Mouse (Mus musculus): ENCODE results near the gene Hoxb4. TPM values are rescaled to one million over a fixed set of nuclear protein-coding genes. Genes with fewer than 3 reads are reported as not detected.

Gene Hoxb4
- total and polyA plus RNA-seq, 3 experiments, result 2.7 to 5.5 (median 3.3) TPM

DNA sequence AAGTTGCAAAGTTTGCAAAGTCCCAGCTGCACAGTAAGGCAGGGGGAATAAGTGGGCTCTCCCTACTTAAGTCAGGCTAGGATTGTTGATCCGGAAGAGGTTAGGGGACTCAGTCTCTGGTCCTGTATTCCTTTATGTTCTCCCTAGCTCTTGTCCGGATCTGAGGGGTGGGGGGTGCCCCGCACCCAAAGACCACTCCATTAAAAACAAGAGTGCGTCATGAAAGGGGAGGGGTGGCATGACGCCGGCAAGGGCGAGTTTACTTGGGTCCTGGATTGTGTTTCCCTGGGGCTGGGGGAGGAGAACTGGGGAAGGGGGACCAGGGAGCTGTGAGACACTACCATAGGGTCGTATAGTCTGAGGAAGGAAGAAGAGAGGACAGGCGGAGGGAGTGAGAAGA lies 18.3 kb upstream of the Hoxb4 start:
- no peak overlapping the region for H3K27ac ChIP-seq (ENCODE audit: insufficient read depth, low read depth)
- no peak for DNase-seq (ENCODE audit: extremely low read depth)
- no peak overlapping the region for H3K9ac ChIP-seq (ENCODE audit: insufficient read depth, low read depth)
- peaks cover 33% of the 10 kb centered on the region for H3K9me3 ChIP-seq (replicated peaks; ENCODE audit: low read length)
- in situ Hi-C loops (cut with MboI; ENCODE audit: low pct_ligation_motif_present, low pct_unique_long_range_greater_than_20kb, low sequenced_read_pairs) (loop anchor here (10.0 to 25.0 kb wide), 2 partner anchors 238 to 565 kb away; no protein-coding TSS in a partner anchor), dilution Hi-C loops (cut with MboI; ENCODE audit: extremely low pct_ligation_motif_present, extremely low pct_unique_long_range_greater_than_20kb, low sequenced_read_pairs) (no loop called here)
- H3K79me2 ChIP-seq (replicated peaks; ENCODE audit: control insufficient read depth, extremely low read depth, insufficient read depth, poor library complexity, severe bottlenecking), result no peaks in the 10 kb centered on the region
- H3K36me3 ChIP-seq (replicated peaks in 1 of 2; ENCODE audit: control insufficient read depth in 1 of 2, insufficient read depth in 1 of 2, low read length in 1 of 2), result no peaks in the 10 kb centered on the region
- H3K4me1 ChIP-seq (ENCODE audit: control insufficient read depth in 1 of 2, insufficient read depth in 2 of 2), result peaks cover 0 to 18% of the 10 kb centered on the region in 2 experiments; a peak in 2 of 4 replicates
- no peak for TF ChIP-seq MEF2A (IDR thresholded peaks at IDR 0.05; ENCODE audit: borderline replicate concordance, low read depth, low read length)
- TF ChIP-seq NRF1 (IDR thresholded peaks at IDR 0.05; ENCODE audit: low read depth, low read length), result no peak
- TF ChIP-seq CHD1 (IDR thresholded peaks at IDR 0.05; ENCODE audit: low read depth, low read length), result no peak
- no peak for TF ChIP-seq KAT2A (IDR thresholded peaks at IDR 0.05; ENCODE audit: insufficient replicate concordance, low read length)
- TF ChIP-seq USF2 (conservative IDR thresholded peaks at IDR 0.05; ENCODE audit: low read depth, low read length), result no peak
- no peak for TF ChIP-seq MAX (IDR thresholded peaks at IDR 0.05; ENCODE audit: low read length)
- no peak for TF ChIP-seq ZKSCAN1 (IDR thresholded peaks at IDR 0.05; ENCODE audit: borderline replicate concordance, low read depth, low read length)
- no peak for TF ChIP-seq SMC3 (IDR thresholded peaks at IDR 0.05; ENCODE audit: low read depth, low read length)
- TF ChIP-seq EP300 (IDR thresholded peaks at IDR 0.05; ENCODE audit: low read length), result no peak
- TF ChIP-seq MAFK (IDR thresholded peaks at IDR 0.05; ENCODE audit: insufficient replicate concordance, low read length), result no peak
- H3K4me3 ChIP-seq (replicated peaks in 1 of 3; ENCODE audit: low read depth in 2 of 3, low read length in 2 of 3, poor library complexity in 1 of 3), result no peak overlapping the region
- H3K4me2 ChIP-seq (ENCODE audit: insufficient read depth, low read depth, poor library complexity, severe bottlenecking), result no peak overlapping the region
- peaks cover 70% of the 10 kb centered on the region for H3K27me3 ChIP-seq (replicated peaks)

DNA sequence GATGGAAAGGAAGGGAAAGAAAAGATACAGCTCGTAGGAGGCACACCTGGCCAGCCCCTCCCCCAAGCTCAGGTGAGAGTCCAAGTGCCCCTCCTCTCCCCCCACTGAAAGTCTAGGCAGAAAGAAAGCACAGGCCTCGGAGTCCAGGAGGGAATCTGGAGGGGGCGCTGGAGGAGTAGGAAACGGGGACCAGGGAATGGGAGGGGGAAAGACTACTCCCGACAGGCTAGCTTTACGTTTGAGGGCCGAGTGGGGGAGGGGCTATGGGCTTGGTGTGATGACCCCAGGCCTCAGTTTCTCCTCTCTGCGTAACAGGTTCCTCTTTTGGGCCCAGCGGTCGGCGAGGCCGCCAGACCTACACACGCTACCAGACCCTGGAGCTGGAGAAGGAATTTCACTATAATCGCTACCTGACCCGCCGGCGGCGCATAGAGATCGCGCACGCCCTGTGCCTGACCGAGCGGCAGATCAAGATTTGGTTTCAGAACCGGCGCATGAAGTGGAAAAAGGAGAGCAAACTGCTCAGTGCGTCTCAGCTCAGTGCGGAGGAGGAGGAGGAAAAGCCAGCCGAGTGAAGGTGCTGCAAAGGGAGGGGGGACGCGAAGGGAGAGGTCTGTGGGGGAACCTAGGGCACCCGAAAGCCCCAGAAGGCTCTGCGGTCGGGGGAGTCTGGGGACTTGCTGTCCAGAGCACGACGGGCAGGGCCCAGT lies 17.6 kb upstream of the Hoxb4 start:
- Histone ChIP-seq H3K9ac (ENCODE audit: insufficient read depth, low read depth) (no peak overlapping the region), H3K4me2 (ENCODE audit: insufficient read depth, low read depth, poor library complexity, severe bottlenecking) (no peak overlapping the region), H3K4me1 (ENCODE audit: control insufficient read depth in 1 of 2, insufficient read depth in 2 of 2) (peaks cover 0 to 11% of the 10 kb centered on the region in 2 experiments; a peak in 2 of 4 replicates), H3K27me3 (replicated peaks) (peaks cover 66% of the 10 kb centered on the region), H3K79me2 (replicated peaks; ENCODE audit: control insufficient read depth, extremely low read depth, insufficient read depth, poor library complexity, severe bottlenecking) (no peaks in the 10 kb centered on the region), H3K36me3 (replicated peaks in 1 of 2; ENCODE audit: control insufficient read depth in 1 of 2, insufficient read depth in 1 of 2, low read length in 1 of 2) (no peaks in the 10 kb centered on the region), H3K9me3 (replicated peaks; ENCODE audit: low read length) (peaks cover 33% of the 10 kb centered on the region), H3K27ac (ENCODE audit: insufficient read depth, low read depth) (no peak overlapping the region), H3K4me3 (replicated peaks in 1 of 3; ENCODE audit: low read depth in 2 of 3, low read length in 2 of 3, poor library complexity in 1 of 3) (no peak overlapping the region)
- in situ Hi-C loops (cut with MboI; ENCODE audit: low pct_ligation_motif_present, low pct_unique_long_range_greater_than_20kb, low sequenced_read_pairs) (loop anchor here (25.0 kb wide), 1 partner anchor 237 kb away; no protein-coding TSS in a partner anchor), dilution Hi-C loops (cut with MboI; ENCODE audit: extremely low pct_ligation_motif_present, extremely low pct_unique_long_range_greater_than_20kb, low sequenced_read_pairs) (no loop called here)
- no peak for DNase-seq (ENCODE audit: extremely low read depth)
- no peak for TF ChIP-seq PAX5 (IDR thresholded peaks at IDR 0.05; ENCODE audit: low read length)
- TF ChIP-seq POLR2A (IDR thresholded peaks at IDR 0.05; ENCODE audit: low read depth, low read length), result no peak
- no peak for TF ChIP-seq USF2 (conservative IDR thresholded peaks at IDR 0.05; ENCODE audit: low read depth, low read length)
- TF ChIP-seq MXI1 (IDR thresholded peaks at IDR 0.05; ENCODE audit: low read depth, low read length), result no peak
- TF ChIP-seq TCF12 (IDR thresholded peaks at IDR 0.05; ENCODE audit: low read depth, low read length), result no peak
- TF ChIP-seq ZNF384 (IDR thresholded peaks at IDR 0.05; ENCODE audit: low read depth, low read length), result no peak
- TF ChIP-seq CTCF (conservative IDR thresholded peaks at IDR 0.05 in 1 of 2, IDR thresholded peaks at IDR 0.05 in 1 of 2; ENCODE audit: low read depth in 2 of 2, low read length in 2 of 2), result no peak
- no peak for TF ChIP-seq ELF1 (IDR thresholded peaks at IDR 0.05; ENCODE audit: low read depth, low read length)
- TF ChIP-seq E2F4 (IDR thresholded peaks at IDR 0.05; ENCODE audit: insufficient replicate concordance, low read depth, low read length), result no peak
- TF ChIP-seq ZC3H11A (IDR thresholded peaks at IDR 0.05; ENCODE audit: low read depth, low read length), result no peak
- no peak for TF ChIP-seq EP300 (IDR thresholded peaks at IDR 0.05; ENCODE audit: low read length)
- no peak for TF ChIP-seq RAD21 (IDR thresholded peaks at IDR 0.05; ENCODE audit: low read depth, low read length)
- TF ChIP-seq BHLHE40 (IDR thresholded peaks at IDR 0.05; ENCODE audit: low read depth, low read length), result no peak
- TF ChIP-seq IRF4 (IDR thresholded peaks at IDR 0.05; ENCODE audit: low read depth, low read length), result no peak
- no peak for TF ChIP-seq CHD2 (IDR thresholded peaks at IDR 0.05; ENCODE audit: low read length)
- TF ChIP-seq KAT2A (IDR thresholded peaks at IDR 0.05; ENCODE audit: insufficient replicate concordance, low read length), result no peak
- TF ChIP-seq ETS1 (conservative IDR thresholded peaks at IDR 0.05; ENCODE audit: low read depth, low read length), result no peak
- TF ChIP-seq NELFE (IDR thresholded peaks at IDR 0.05; ENCODE audit: low read depth, low read length), result no peak
